Mouse (Mus musculus): ENCODE measurements around the gene Samd9l.

GRCm38 (mm10) chr6:3341479-3341878, 57.9 kb downstream of the Samd9l start:
- TF ChIP-seq POLR2A (IDR thresholded peaks at IDR 0.05; ENCODE audit: low read depth, low read length), result no peak
- no peak for TF ChIP-seq CTCF (conservative IDR thresholded peaks at IDR 0.05; ENCODE audit: insufficient read depth, insufficient read length, low read depth, low read length)
